Mouse (Mus musculus): ENCODE measurements around the gene Fez2.
A peak's percentile ranks its signal among the peaks of the same experiment; 100 is the strongest.

The Fez2 gene

DNA sequence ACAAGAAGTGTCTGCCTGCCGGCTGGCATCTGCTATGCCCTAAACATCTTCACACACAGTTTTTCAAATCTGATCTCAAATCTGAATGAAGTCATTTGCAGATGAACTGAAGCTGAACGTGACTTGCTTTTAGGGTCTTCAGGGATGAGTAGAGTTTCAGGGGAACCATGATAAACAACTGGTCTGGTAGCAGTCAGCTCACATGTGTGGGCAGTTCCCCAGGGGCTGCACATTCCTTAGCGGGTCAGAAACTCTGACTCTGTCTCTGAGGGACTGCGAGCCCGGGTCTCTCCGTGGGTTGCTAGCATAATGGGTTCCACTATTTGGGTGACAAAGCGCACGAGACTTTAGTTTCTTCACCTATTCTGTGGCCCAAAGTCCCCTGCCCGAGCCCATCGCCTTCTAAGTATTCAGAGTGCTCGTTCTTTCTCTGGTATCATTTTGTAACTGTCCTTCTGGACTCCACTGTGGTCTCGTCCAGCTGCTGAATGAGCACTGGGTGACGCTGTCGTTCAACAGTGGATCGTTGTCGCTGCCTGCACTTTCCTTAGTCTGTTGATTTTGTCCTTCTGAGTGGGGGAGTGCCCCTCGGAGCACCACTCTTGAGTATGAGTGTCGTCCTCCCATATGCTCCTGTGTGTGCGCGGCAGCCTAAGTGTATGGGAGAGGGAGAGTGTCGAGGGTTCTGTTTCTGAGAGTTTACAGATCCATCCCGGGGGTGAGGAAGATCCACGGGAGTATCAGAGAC is 53.2 kb downstream of the Fez2 start:
- DNase-seq (ENCODE audit: low spot score), result no peak

DNA sequence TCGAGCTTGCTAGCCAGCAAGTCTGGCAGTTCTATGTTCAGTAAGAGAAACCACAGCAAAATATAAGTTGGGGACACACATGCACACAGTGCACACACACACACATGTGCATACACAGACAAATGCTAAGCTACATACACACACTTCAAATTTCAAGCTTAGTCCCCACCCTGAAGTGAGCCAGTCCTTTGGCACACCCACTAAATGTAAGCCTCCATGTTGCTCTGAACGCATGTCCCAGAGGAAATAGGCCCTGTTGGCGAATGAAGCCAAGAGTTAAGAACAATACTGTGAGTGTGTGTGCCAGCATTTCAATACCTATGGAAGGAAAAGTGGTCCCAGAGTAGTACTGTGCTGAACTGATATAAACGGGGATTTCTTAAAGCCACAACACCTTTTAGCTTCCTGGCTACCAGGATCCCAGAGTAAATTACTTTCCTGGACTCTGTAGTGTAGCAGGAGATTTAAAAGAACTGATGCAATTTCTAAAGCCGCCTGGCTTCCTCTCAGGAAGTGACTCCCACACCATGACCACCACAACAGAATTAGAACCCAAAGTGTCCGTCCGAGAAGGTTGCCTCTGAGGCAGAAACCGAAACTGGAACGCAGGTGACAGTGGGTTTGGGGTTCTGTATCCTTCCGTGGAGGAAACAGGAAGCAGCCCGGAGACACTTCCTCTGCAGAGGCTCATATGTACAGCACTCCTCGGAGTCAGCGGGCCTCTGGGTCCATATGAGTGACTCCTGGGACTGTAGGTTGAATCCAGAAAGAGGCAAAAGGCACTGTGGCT is 55.8 kb downstream of the Fez2 start:
- no peak for DNase-seq (ENCODE audit: low spot score)

DNA sequence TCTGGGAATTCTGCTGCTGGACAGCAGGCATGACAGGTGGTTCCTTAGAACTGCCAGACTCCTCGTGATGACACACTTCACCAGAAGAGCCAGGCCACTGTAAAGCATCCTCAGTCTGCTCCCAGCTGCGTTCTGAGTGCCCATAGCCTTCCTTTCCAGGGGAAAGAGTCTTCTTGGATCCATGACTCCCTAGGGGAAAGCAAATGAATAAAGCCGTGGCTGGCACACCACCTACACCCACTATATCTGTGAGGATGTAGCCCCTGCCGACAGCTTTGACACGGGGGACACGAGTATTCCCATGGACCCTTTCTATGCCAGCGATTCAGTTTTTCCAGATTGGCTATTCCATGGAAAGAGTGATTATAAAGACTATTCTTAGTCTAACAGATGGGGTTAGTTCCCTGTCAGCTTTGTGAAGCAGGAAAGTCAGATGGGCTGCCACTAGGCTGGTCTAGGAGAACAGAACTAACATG is 59.7 kb downstream of the Fez2 start:
- DNase-seq (ENCODE audit: low spot score), result no peak

DNA sequence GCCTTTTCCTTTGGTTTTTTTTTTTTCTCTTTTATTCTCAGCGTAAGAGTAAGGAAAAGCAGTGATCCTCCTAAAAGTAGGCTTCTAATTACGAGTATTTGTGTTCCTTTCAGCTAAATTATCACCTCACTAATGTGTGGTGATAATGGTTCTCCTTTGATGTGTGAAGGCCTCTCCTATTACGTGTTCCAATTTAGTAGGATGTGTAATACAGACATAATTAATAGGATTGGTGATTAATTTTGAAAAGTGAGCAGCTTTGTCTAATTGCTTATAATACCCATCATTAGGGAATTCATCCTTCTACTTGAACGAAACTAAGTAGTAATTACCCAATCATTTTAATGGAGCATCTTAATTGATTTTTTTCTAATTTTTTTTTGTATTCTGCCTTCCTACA is 60.2 kb downstream of the Fez2 start:
- DNase-seq (ENCODE audit: low spot score), result no peak

DNA sequence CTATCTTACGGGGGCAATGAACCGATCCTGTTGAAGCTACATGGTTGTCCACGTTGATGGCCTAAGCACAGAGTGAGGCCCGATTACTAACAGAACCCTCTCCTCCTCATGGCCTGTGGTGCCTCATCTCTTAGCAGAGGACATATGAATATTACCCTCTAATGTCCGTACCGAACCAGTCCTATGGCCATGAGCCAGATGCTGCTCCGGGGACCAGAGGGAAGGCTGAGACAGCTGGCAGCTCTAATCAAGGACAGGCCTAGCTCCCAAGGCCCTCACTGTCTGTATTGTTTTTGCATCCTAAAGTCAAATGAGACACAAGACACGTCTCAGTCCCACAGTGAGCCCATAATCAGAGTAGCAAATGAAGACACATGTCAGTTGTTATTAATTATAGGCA is 62.3 kb downstream of the Fez2 start:
- no peak for DNase-seq (ENCODE audit: low spot score)

DNA sequence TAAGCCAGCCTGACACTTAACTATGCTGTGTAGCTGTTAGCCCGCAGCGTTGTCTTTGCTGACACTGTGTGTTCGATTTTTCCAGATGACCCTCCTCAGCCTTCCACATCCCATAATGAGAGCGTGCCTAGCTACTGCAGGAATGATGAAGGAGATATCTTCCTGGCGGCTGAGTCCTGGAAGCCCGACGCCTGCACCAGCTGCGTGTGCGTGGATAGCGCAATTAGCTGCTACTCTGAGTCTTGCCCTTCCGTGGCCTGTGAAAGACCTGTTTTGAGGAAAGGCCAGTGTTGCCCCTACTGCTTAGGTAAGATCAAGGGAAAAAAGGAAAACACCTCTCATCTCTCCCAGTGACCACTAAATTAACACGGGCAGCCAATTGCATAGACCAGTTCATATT is 63.1 kb downstream of the Fez2 start:
- DNase-seq (ENCODE audit: low spot score), result no peak

DNA sequence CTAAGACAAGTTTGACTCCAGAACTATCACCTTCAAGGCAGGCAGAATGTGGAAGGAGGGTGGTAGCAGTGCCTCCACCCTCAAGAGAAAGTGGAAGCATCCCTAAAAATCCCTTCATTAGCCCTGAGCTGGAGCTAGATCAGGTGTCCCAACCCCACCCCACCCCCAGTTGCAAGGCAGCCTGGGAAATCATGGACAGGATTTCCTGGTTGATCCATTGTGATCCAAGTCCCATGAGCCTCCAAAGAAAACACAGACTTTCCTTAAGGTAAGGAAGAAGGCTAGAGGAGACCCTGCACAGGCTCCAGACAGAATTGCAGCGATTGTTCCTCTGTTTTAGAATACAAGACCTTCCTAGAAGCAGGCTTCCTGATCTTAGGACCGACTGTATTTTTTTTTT is 63.5 kb downstream of the Fez2 start:
- DNase-seq (ENCODE audit: low spot score), result no peak

DNA sequence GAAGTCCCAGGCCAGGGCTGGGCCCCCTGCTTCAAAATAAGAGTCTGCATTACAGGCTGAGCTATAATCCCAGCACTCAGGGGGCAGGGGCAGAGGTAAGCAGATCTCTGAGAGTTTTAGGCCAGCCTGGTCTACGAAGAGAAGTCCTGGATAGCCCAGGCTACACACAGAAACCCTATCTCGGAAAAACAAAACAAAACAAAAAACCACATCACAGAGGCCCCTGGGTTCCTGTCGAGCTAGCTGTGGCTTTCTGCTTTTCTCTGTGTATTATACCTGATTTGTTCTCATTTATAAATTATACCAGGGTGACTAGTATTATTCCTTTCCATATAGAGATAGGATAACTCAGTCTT is 65.5 kb downstream of the Fez2 start:
- no peak for DNase-seq (ENCODE audit: low spot score)

DNA sequence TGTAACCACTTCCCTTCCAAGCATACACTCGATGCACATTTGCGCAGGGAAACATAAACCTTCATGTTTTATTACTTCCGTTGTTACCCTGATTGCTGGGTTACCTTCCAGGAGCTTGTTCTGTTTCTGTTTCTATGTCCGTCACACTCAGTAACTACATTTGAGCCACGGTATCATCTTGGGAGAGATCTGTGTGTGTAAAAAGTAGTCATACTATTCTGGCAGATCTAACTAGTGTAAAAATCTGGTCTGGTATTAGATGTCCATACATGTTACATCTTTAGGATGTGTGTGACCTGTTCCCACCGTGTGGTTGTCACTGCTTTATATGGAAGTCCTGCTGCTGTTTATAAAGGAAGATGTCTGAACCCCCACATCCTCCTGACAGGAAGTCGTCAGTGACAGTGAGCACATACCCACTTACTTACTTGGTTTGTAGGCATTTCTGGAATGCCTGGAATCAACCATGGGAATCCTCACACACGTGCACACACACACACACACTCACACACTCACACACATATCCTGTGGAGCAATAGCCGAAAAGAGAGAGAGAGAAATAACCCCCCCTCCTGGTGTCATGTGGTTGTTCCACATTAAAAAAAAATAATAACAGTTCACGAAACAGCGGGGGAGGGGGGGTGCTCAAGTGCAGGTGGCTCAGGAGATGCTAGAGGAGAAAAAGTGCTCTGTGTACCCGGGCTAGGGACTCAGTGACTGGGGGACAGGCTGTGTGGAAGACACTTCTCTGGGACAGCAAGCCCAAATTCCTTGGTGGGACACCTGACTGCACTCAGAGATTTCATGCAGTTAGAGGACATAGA is 66.1 kb downstream of the Fez2 start:
- DNase-seq (ENCODE audit: low spot score), result no peak

DNA sequence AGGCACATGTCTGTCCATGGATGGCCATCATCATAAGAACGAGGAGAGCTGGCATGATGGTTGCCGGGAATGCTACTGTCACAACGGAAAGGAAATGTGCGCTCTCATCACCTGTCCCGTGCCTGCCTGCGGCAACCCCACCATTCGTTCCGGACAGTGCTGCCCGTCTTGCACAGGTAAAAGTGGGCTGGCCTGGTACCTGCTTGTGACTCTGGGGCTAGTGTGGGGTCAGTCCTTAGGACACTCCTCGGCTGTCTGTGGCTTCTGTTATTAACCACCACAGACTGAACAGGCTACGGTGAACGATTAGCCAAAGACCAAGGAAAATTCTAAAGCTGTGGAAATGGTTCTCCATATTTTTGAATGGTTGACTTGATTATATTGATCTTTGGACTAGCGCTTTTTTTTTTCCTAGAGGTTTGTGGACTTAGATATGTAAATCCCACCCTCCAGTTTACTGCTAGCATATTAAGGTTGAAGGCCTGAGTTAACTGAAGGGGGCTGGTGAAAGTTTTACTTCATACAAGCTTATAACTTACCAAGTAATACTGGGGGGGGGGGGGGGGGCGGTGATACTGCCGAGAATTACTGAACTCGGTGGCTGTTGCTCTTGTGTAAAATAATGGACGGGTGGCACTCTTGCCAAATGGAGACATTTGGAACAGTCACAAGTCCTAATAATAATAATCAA is 70.7 kb downstream of the Fez2 start:
- no peak for DNase-seq (ENCODE audit: low spot score)

DNA sequence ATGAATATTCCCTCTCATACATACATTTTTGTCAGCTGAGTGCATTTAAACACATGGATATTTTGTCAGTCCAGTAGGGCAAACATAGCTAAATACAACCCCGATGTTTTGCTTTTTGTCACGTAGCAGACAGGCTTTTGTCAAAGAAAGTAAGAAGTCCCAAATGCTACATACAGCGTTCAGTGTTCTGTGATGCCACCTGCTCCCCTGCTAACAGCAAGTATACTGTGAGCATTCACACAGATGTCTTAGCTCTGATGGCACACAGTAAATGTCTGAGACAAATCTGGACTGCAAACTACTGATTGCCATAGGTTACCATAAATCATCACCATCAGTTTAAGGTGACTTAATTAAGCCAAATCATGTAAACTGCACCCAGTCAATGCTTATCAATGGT is 74.3 kb downstream of the Fez2 start:
- DNase-seq (ENCODE audit: low spot score), result no peak

DNA sequence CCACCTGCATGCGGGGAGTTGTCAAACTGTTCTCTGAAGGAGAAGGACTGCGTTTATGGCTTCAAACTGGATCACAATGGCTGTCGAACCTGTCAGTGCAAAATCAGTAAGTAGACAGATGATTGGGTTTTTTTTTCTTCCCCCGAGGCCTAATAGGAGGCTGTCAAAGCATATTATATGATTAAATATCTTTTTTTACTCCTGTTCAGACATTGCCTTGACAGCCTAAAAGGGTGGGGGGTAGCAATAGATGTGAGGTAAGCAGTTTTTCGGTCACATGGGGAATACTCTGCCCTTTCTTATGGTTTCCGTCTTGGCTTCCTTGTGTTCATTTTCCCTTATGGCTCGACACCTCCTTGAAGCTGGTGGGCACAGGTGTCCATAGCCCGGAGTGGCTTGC is 82.7 kb downstream of the Fez2 start:
- DNase-seq (ENCODE audit: low spot score), result no peak

DNA sequence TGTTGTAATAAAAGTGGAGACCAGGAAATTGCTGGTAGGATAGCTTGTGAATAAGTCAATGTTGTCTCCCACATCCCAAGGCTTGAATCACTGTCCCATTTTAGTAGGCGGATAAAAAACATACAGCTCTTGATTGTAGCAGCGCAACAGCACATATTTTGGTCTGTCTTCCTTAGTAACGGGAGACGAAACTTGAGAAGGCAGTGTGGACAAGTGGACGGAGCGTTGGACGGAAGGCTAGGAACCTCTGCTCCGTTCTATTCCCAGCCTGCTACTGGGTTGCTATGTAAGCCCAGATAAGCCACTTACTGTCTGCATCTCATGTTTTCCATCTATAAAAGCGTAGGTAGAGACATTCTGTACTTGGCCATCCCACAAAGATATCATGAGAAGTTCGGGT is 84.7 kb downstream of the Fez2 start:
- no peak for DNase-seq (ENCODE audit: low spot score)

DNA sequence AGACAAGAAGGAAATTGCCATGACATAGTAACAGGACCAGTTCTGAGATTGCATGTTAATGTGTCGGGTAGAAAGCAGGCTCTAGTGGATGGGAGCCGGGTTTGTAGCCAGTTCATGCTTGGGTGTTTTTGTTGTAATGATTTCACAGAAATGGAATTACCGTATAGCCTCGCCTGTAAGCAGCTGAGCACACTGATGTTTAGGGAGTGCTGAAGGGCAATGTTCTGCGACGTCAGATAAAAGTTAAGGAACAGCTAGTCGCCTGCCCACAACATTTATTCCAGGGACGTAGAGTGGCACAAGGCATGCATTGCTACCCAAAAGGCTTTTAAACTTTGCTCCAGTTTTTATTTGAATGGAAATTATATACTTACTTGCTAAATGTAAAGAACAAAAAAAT is 86.5 kb downstream of the Fez2 start:
- no peak for DNase-seq (ENCODE audit: low spot score)

DNA sequence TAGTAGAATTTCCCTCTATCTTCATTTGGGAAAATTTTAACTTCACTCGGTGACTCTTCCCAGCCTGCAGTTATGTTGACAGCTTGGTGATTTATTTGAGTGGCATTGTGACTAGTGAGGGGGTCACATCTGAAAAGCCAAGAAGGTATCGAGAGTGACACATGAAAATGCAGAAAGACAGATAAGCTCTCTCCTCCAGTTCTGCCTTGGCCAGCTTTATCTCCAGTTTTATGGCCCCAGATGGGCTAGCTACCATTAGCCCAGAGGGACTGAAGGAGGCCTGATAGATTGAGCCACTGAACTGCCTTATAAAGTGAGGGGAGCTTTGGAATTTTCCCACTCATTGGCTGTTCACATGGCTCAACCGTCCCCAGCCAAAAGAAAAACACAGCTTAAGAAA is 89.7 kb downstream of the Fez2 start:
- peak; percentile 4 for DNase-seq (ENCODE audit: low spot score)

DNA sequence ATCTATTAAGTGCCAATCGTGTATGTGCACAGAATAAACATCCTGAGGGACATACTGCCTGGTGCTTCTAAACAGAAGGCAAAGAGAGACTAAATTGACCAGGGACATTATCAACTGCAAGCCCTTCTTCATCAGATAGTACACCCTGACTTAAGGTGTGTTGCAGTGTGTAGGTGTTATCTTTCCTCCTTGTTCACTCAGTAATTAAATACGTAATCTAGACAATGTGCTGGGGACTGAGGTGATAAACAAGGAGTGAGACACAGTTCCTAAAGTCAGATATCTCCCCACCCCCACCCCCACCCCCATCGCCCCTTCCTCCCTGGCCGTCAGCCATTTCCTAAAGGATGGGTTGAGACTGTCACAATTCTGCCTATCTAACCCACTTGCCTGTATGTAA is 90.8 kb downstream of the Fez2 start:
- no peak for DNase-seq (ENCODE audit: low spot score)

DNA sequence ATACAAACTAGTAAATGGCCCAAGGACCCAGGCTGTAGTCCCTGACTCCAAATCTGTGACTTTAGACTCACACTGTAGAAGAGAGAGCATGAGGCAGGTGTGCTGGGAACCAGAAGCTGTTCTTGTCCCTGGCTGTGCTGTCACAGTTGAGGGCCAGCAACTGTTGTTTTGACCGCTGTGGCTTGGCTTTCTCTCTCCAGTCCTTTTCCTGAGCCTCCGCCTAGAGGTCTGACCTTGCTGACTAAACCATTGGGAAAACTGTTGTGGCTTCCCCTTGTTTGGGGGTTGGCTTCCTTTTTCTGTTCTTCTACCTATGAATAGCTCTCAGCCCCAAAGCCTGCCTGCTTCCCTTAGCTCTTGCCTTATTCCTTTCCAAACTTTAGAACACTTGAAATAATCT is 91.6 kb downstream of the Fez2 start:
- DNase-seq (ENCODE audit: low spot score), result no peak

DNA sequence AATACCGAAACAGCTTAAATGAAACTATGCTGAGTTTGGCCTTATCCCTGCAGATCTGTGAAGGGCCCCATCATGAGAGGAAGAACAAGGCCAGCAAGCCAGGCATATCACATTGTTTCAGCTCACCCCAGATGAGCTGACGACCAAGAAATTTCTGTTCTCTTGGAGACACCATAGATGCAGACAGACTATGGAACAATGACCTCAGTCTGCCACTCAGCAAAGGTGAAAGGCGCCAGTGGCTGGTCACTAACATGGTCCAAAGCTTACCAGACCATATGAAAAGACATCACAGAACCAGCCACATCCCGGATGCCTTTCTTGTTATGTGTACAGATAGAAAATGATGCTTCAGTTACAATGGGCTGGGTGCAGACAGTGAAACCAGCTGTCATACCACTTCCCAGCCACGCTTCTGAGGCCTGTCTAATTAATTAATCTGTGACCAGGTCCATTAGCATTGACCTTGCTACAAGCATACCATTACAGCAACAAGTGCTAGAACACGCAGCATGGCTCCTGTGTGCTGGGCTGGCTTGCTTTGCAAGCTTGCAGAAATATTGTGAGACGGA is 92.1 kb downstream of the Fez2 start:
- no peak for DNase-seq (ENCODE audit: low spot score)

DNA sequence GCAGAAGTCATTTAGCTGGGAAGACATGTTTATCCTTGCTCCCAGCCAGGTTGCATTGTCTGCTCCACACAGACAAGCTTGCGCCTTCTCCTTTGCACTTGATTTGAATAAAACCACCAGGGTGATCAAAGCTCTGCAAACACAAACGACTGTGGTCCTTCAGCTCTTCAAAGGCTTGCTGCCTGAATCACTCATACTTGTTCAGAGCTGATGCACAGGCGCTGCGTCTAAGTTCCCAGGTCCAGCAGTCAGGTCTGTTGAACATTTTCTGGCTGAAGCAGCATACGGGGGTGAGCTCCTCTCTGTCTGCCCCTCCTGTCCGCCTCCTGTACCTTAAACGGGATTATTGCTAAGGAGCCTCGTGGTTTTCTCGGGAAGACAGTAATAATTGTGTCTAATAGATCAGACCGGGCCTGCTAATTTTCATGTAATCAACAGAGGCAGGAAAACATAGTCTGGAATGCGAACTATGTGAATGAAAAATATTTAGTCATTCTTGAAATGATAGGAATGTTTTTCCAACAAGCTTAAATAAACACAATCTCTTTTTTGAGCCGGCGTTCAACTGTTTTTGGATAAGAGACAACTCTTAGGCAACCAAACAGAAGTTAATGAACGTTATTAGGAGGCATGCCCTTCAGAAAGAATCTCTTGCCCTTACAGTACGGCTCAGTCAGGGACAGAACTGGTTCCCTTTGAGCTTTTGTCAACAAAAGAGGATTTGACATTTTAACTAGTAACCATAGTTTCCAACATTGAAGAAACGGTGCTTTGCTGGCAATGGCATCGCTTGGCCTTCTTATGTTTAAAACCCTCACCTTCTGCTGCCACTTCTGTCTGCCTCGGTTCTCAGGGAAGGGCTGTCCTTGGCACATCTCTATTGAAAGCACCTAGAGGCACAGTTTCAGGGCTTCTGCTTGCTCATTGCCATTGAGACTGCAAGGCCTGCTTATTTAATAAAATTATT is 95.3 kb downstream of the Fez2 start:
- DNase-seq (ENCODE audit: low spot score), result peak; percentile 8

DNA sequence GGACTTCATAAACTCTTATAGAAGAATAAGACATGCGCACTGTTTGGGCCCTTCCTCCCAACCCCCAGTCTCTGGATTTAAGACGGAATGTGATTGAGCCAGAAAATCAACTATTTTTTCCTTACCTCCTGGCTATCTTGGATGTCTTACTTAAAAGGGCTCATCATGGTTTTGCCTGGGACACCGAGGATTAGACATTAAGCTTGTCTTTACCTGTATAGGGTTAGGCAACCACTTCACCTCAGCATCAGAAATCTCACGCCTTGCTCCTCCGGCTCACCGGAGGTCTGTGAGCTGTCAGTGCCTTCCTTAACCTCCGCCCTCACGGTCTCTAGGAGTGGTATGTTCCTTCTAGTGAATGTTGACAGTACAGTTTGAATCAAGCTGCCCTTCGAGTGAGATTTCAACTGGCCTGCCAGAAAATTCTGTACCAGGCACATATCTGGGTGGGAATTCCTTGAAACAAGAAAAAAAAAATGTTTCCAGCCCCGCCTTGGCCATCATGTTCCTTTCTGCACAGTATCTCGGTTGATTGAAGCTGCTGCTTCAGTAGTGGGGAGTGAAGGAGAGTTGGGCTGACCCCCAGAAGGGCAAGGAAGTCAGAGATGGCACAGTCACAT is 96.6 kb downstream of the Fez2 start:
- DNase-seq (ENCODE audit: low spot score), result no peak
